Mouse (Mus musculus) hindbrain, embryonic 15.5 days (tissue): Measurements from ENCODE around the gene Usp6nl. TPM values are rescaled to one million over a fixed set of nuclear protein-coding genes. Genes with fewer than 3 reads are reported as not detected.

ENCODE experiments used
- ATAC-seq: fragments of 200-750 bp; cut with Nextera tagmentation; 2 replicates; pipeline ENCODE4 v1.8.0; 2017; ENCODE audit warnings: low read depth, moderate number of reproducible peaks, moderate TSS enrichment; ENCODE audit not compliant: low FRiP score
- H3K27ac ChIP-seq: fragments of 300-500 bp; sonication (generic); replicated peaks from 2 replicates; pipeline ENCODE4 v1.5.1; 2015; ENCODE audit warnings: mild to moderate bottlenecking, inconsistent platforms
- H3K27me3 ChIP-seq: fragments of 300-500 bp; sonication (generic); 2 replicates; pipeline ENCODE4 v1.6.1; 2015; ENCODE audit warnings: control low read depth, inconsistent platforms
- H3K36me3 ChIP-seq: fragments of 300-500 bp; sonication (generic); 2 replicates; pipeline ENCODE4 v1.6.1; 2015; ENCODE audit warnings: control low read depth, inconsistent platforms
- H3K4me1 ChIP-seq: fragments of 300-500 bp; sonication (generic); replicated peaks from 2 replicates; pipeline ENCODE4 v1.6.1; 2015; ENCODE audit warnings: control low read depth, inconsistent platforms
- H3K4me2 ChIP-seq: fragments of 300-500 bp; sonication (generic); 2 replicates; pipeline ENCODE4 v1.6.1; 2015; ENCODE audit warnings: moderate library complexity, mild to moderate bottlenecking, inconsistent platforms
- H3K4me3 ChIP-seq: fragments of 300-500 bp; sonication (generic); 2 replicates; pipeline ENCODE4 v1.5.1; 2015; ENCODE audit warnings: mild to moderate bottlenecking, inconsistent platforms
- H3K9ac ChIP-seq: fragments of 300-500 bp; sonication (generic); 2 replicates; pipeline ENCODE4 v1.6.1; 2015; ENCODE audit warnings: inconsistent platforms
- H3K9me3 ChIP-seq: fragments of 300-500 bp; sonication (generic); 2 replicates; pipeline ENCODE4 v1.6.1; 2016; ENCODE audit warnings: control low read depth, inconsistent platforms
- WGBS: fragments of 180-500 bp; shearing (Covaris S2); methylation state at CpG from one replicate; pipeline ENCODE4 v1.1.7; 2015; 5-methylcytosine and 5-hydroxymethylcytosine counted together
- polyA plus RNA-seq: library from polyadenylated mRNA; unstranded; fragments of >200 nt; fragmentation: Nextera tagmentation; extraction: Ambion mirVana; gene quantifications from 2 replicates; pipeline ENCODE4 v1.2.1, GENCODE M21; 2015

The Usp6nl gene
- polyA plus RNA-seq, 1 experiment from 2014 or later: 6.6 TPM

DNA sequence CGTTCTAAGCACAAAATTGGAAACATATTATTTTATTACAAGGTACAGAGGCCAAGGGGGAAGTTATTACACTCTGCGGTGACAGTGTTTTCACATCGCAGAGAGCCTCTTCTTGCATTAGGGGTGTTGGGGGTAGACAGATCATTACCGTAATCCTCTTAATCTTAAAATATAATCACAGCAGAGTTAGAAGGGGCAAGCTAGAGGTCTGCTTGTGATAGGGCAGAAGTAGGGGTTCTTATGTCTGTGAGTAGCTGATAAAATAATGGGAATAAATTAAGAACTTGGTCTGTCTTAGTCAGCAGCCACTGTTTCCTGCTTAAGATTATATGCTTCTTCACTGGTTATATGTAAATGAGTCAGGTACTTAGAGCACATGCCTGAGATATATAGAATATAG, 30.6 kb downstream of the Usp6nl start:
- H3K27me3 ChIP-seq: no peaks in the 10 kb centered on the region
- H3K4me3 ChIP-seq: no peak overlapping the region
- ATAC-seq: no peak
- no peak overlapping the region for H3K9ac ChIP-seq
- peaks cover 27% of the 10 kb centered on the region for H3K4me1 ChIP-seq
- H3K9me3 ChIP-seq: no peaks in the 10 kb centered on the region
- peak overlapping the region; percentile 25 for H3K4me2 ChIP-seq
- 67% methylated on average over 4 of the region's 4 CpGs for WGBS
- H3K27ac ChIP-seq: no peak overlapping the region
- no peaks in the 10 kb centered on the region for H3K36me3 ChIP-seq

DNA sequence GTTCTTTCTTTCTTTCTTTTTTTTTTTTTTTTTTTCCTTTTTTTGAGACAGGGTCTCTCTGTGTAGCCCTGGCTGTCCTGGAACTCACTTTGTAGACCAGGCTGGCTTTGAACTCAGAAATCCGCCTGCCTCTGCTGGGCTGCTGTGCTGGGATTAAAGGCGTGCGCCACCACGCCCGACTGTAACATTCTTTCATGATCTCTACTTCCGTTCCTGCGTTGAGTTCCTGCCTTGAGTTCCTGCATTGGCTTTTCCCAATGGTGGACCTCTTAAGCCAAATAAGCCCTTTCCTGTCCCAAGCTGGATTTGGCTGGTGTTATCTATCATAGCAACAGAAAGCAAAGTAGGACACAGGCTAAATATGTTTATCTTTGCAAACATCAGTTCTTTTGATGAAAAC, 34.8 kb downstream of the Usp6nl start:
- no peaks in the 10 kb centered on the region for H3K27me3 ChIP-seq
- H3K36me3 ChIP-seq: no peaks in the 10 kb centered on the region
- no peaks in the 10 kb centered on the region for H3K9me3 ChIP-seq
- WGBS: 98% methylated on average over 7 of the region's 7 CpGs
- no peak overlapping the region for H3K4me2 ChIP-seq
- no peak for ATAC-seq
- no peak overlapping the region for H3K4me3 ChIP-seq
- no peak overlapping the region for H3K9ac ChIP-seq
- no peak overlapping the region for H3K27ac ChIP-seq
- H3K4me1 ChIP-seq: peaks cover 14% of the 10 kb centered on the region

DNA sequence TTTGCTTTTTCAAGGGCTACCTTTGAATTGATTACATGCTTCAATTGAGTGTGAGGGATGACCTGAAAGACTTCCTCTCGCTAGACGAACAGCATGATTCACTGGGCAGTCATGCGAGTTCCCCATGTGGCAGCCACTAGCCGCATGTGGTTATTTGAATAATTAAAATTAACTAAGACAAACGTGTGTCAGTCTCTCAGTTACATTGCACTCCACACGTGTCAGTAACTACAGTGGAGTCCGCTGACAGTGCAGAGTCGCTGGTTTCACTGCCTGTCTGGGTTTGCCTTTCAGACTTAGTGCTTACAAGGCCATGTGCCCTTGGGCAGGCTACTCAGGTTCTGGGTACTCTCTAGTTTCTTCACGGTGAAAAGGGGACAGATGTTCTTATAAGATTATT, 37.2 kb downstream of the Usp6nl start:
- H3K9ac ChIP-seq: no peak overlapping the region
- WGBS: 28% methylated on average over 9 of the region's 9 CpGs
- no peak for ATAC-seq
- no peak overlapping the region for H3K4me3 ChIP-seq
- no peak overlapping the region for H3K27ac ChIP-seq
- H3K4me1 ChIP-seq: peaks cover 11% of the 10 kb centered on the region
- no peaks in the 10 kb centered on the region for H3K36me3 ChIP-seq
- H3K27me3 ChIP-seq: no peaks in the 10 kb centered on the region
- H3K4me2 ChIP-seq: no peak overlapping the region
- no peaks in the 10 kb centered on the region for H3K9me3 ChIP-seq

DNA sequence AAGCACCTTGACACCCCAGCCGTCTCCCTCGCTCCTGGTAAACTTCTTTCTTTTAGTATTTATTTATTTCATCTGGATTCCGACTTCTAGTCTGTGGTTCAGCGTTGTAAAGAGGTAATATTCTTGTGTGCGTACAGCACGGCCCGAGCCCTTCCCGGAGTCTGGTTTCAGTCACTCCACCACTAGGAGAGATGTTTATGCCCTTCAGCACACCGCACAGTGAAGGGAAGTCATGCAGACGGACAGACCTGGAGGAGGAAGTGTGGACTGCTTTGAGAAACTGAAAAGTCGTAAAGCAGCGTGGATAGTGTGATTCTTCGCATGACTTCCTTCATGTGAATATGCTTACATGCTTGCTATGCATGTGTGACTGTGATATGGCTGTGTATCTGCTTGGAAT, 40.7 kb downstream of the Usp6nl start:
- WGBS: 76% methylated on average over 13 of the region's 13 CpGs
- no peak overlapping the region for H3K4me2 ChIP-seq
- no peaks in the 10 kb centered on the region for H3K36me3 ChIP-seq
- no peak for ATAC-seq
- no peaks in the 10 kb centered on the region for H3K9me3 ChIP-seq
- H3K4me1 ChIP-seq: peaks cover 20% of the 10 kb centered on the region
- H3K4me3 ChIP-seq: no peak overlapping the region
- H3K9ac ChIP-seq: no peak overlapping the region
- H3K27ac ChIP-seq: no peak overlapping the region
- H3K27me3 ChIP-seq: no peaks in the 10 kb centered on the region

DNA sequence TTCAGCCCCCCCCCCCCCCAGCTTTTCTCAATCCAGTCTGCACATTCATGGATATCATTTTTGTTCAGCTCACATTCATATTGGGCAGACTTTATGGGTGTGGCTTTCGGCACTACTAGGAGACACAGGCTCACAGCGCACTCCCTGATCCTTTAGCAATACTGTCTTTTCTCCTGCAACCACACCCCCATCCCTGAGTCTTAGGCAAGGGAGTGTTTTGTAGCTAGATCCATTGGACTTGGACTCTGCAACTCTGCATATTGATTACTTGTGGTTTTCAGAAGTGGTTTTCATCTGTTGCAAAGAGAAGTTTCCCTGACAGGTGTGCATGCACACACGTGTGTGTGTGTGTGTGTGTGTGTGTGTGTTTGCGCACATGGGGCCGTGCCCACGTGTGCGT, 41.5 kb downstream of the Usp6nl start:
- Histone ChIP-seq H3K9me3 (no peaks in the 10 kb centered on the region), H3K27me3 (no peaks in the 10 kb centered on the region), H3K9ac (no peak overlapping the region), H3K27ac (no peak overlapping the region), H3K36me3 (no peaks in the 10 kb centered on the region), H3K4me2 (no peak overlapping the region), H3K4me3 (no peak overlapping the region), H3K4me1 (peaks cover 20% of the 10 kb centered on the region)
- WGBS: 97% methylated on average over 7 of the region's 7 CpGs
- ATAC-seq: no peak

DNA sequence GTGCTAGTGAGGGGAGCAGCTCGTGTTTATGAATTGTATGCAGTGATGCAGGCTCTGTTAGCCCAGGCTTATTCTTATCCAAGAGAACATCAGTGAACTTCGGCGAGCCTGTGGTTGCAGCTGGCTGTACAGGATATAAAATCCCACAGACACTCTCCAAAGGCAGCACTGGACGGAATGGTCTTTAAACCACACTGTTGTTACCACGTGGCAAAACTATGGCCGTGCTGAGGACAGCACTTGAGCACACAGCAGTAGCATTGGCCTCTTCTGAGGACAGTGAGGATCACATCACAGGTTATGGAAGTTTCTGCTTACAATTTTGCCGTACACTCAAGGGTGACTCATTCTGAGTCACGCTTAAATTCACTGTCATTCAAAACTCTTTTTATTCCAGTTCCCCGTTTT, 44.1 kb downstream of the Usp6nl start:
- Histone ChIP-seq H3K4me3 (no peak overlapping the region), H3K4me1 (peaks cover 14% of the 10 kb centered on the region), H3K36me3 (no peaks in the 10 kb centered on the region), H3K9me3 (no peaks in the 10 kb centered on the region), H3K27me3 (no peaks in the 10 kb centered on the region), H3K4me2 (no peak overlapping the region), H3K9ac (no peak overlapping the region), H3K27ac (no peak overlapping the region; the same call in 1 of the 2 replicates)
- ATAC-seq: peak; percentile 54; the same call in 1 of the 2 replicates
- WGBS: 50% methylated on average over 9 of the region's 9 CpGs

DNA sequence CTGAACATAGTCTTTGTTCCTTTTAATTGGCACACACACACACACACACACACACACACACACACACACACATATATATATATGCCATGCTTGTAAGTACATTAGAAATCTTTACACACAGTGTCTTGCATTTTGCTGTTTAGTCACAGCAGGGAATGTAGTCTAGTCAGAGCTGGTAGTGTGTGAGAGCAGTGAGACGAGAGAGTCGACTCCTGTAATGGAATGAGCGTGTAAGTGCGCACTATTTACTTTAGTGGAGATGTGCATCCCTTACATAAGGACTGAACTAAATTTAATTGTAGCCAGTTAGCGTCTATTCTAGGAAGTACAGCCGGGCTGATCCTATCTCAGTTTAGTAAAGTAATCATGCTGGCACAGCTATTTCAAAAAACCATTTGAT, 44.5 kb downstream of the Usp6nl start:
- 57% methylated on average over 6 of the region's 6 CpGs for WGBS
- H3K9me3 ChIP-seq: no peaks in the 10 kb centered on the region
- H3K4me3 ChIP-seq: no peak overlapping the region
- H3K4me1 ChIP-seq: peaks cover 14% of the 10 kb centered on the region
- no peak overlapping the region for H3K27ac ChIP-seq
- no peak overlapping the region for H3K4me2 ChIP-seq
- H3K9ac ChIP-seq: no peak overlapping the region
- H3K27me3 ChIP-seq: no peaks in the 10 kb centered on the region
- ATAC-seq: peak; percentile 24; the same call in 1 of the 2 replicates
- no peaks in the 10 kb centered on the region for H3K36me3 ChIP-seq

DNA sequence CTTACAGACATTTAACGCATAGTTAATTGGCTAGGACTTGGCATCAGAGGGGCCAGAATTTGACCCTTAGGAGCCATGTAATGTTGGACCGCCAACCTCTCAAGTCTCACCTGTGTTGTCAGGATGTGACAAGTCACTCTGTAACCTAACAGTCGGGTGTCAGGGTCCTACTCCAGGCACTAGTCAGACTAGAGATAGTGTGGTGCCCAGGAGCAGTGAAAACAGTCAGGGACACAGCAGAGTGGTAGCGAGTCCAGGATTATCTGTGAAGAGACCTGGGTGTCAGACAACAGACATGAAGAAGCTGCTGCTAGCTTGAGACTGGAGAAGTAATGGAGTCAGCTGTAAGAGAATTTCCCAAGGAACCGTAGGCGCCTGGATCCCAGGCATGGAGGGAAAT, 45.0 kb downstream of the Usp6nl start:
- Histone ChIP-seq H3K9me3 (no peaks in the 10 kb centered on the region), H3K4me1 (peaks cover 14% of the 10 kb centered on the region), H3K4me3 (no peak overlapping the region), H3K36me3 (no peaks in the 10 kb centered on the region), H3K4me2 (no peak overlapping the region), H3K27ac (no peak overlapping the region), H3K27me3 (no peaks in the 10 kb centered on the region), H3K9ac (no peak overlapping the region)
- 93% methylated on average over 6 of the region's 6 CpGs for WGBS
- ATAC-seq: no peak

DNA sequence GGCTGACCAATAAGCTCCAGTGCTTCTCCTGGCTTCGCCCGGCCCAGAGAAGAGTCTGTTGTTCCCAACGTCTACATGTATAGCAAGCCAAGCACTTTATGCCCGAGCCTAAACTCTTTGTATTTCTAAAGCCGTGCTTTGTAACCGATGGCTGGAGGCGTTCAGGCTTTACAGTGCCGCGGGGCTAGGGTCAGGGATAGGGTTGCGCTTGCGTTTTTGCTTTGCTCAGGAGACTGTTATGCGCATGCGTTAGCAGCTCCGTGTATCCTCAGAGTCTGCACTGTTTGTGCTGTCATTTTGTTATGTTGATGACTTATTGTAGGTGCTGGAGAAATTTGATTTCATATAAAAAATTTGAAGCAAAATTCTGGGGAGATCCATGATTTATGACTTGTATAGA, 51.7 kb downstream of the Usp6nl start:
- Histone ChIP-seq H3K36me3 (no peaks in the 10 kb centered on the region), H3K27me3 (no peaks in the 10 kb centered on the region), H3K27ac (no peak overlapping the region), H3K9ac (no peak overlapping the region), H3K4me2 (peak overlapping the region; percentile 32; the same call in 1 of the 2 replicates), H3K9me3 (no peaks in the 10 kb centered on the region), H3K4me3 (peak overlapping the region; percentile 21; the same call in 1 of the 2 replicates), H3K4me1 (0 out of 2 replicates have a peak, but pooled peaks cover 8% of the 10 kb centered on the region)
- 59% methylated on average over 14 of the region's 14 CpGs for WGBS
- ATAC-seq: no peak

DNA sequence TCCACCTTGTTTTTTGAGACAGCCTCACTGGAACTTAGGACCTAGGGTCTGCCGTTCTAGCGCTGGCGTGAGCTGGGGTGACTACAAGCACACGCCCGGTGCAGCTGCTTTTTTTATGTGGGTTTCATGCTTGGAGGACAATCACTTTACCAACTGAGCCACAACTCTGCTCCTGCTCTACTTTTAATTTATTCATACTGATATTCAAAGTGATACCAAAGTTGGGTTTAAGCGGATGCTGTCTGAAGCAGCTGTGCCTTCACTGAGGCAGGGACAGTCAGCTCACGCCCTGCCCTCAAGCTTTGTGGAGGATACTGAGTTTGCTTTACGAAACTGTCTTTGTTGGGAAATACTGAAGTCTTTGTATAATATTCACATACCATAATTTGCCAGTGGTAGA, 53.6 kb downstream of the Usp6nl start:
- no peaks in the 10 kb centered on the region for H3K36me3 ChIP-seq
- H3K4me3 ChIP-seq: no peak overlapping the region
- no peaks in the 10 kb centered on the region for H3K9me3 ChIP-seq
- no peak overlapping the region for H3K9ac ChIP-seq
- H3K4me2 ChIP-seq: no peak overlapping the region
- no peak for ATAC-seq
- H3K27ac ChIP-seq: no peak overlapping the region
- WGBS: 90% methylated on average over 8 of the region's 8 CpGs
- H3K4me1 ChIP-seq: 0 out of 2 replicates have a peak, but pooled peaks cover 8% of the 10 kb centered on the region
- H3K27me3 ChIP-seq: no peaks in the 10 kb centered on the region

DNA sequence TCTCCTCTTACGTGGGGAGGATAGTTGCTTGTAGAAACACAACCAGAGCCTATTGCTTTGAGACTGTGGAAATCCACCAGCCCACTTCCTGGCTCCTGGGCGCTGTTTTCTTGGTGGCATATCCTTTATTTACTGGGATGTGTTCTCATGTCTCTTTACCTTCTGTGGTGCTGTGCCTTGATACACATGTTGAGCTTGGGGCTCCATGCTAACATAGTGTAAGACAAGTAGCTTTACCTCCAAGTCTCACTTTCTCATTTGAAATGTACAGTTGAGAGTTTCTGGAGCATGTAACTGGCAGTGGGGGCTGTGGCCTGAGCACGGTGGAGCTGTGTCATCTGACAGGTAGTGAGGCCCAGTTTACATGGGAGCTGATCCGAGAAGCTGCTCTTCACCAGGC, 54.5 kb downstream of the Usp6nl start:
- Histone ChIP-seq H3K4me3 (no peak overlapping the region), H3K9me3 (no peaks in the 10 kb centered on the region), H3K9ac (no peak overlapping the region), H3K27ac (no peak overlapping the region), H3K4me1 (0 out of 2 replicates have a peak, but pooled peaks cover 8% of the 10 kb centered on the region), H3K27me3 (no peaks in the 10 kb centered on the region), H3K4me2 (no peak overlapping the region), H3K36me3 (no peaks in the 10 kb centered on the region)
- 81% methylated on average over 4 of the region's 4 CpGs for WGBS
- ATAC-seq: no peak

DNA sequence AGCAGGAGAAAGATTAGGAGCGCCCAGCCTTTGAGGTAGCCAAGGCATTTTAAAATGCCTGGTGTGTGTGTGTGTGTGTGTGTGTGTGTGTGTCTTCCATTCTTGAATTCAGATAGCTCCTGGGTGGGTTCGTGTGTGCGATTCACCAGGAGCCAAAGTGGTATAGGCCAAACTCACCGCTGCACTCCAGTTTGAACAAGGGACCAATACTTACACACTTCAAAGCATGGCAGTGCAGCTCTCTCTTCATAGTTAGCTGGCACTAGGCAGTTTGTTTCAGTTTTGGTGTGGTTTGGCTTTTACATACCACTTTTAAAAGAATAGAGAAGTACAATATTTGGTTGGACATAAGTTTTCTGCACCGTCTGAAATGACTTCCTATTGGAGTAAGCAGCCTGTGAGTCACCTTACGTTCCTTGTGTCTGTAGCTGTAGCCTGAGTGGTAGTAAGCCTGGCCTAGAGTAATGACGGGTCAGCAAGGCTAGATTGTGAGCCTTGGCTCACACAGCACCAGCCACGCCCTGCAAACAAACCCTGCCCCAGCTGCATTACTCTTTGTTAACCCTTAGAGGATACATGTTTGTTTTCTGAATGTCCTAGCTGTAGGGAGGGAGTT, 56.2 kb downstream of the Usp6nl start:
- no peaks in the 10 kb centered on the region for H3K9me3 ChIP-seq
- no peak overlapping the region for H3K27ac ChIP-seq
- no peak for ATAC-seq
- no peaks in the 10 kb centered on the region for H3K27me3 ChIP-seq
- no peak overlapping the region for H3K9ac ChIP-seq
- no peaks in the 10 kb centered on the region for H3K36me3 ChIP-seq
- H3K4me1 ChIP-seq: 0 out of 2 replicates have a peak, but pooled peaks cover 8% of the 10 kb centered on the region
- WGBS: 79% methylated on average over 8 of the region's 8 CpGs
- H3K4me2 ChIP-seq: no peak overlapping the region
- no peak overlapping the region for H3K4me3 ChIP-seq

DNA sequence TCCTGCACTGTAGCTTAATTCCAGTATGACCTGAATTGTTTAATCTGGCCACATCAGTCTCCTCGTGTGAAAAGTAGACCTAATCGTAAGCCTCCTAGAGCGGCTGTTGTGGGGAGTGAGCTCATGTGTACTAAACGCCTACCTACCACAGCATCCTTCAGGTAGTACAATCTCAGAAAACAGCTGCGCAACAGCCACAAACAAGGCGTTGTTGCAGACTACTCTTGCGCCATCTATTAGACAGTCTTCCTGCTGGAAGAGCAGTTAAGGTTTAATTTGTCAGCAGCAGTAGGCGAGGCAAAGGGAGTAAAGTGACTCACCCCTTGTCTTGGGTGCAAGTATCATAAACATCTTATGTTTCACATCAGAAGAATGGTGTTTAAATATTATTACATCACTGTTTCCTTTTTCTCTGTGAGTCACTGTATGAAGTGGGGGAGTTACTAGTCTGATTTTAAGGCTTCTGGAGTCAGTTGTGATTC, 57.3 kb downstream of the Usp6nl start:
- no peak overlapping the region for H3K9ac ChIP-seq
- H3K4me2 ChIP-seq: no peak overlapping the region
- no peak overlapping the region for H3K4me3 ChIP-seq
- no peaks in the 10 kb centered on the region for H3K9me3 ChIP-seq
- WGBS: 93% methylated on average over 8 of the region's 8 CpGs
- 0 out of 2 replicates have a peak, but pooled peaks cover 3% of the 10 kb centered on the region for H3K4me1 ChIP-seq
- no peak overlapping the region for H3K27ac ChIP-seq
- H3K36me3 ChIP-seq: no peaks in the 10 kb centered on the region
- H3K27me3 ChIP-seq: no peaks in the 10 kb centered on the region
- ATAC-seq: no peak
